Mouse (Mus musculus) frontal cortex, postnatal 14 days (tissue): Measurements from ENCODE around the gene Dctn1.

Source experiments
- DNase-seq, 2 experiments: peaks; one replicate each; pipeline ENCODE4 v3.0.0; 2022; ENCODE audit warnings: low spot score in 2 of 2

Gene Dctn1

GRCm38 (mm10) chr6:83169872-83170271 is 4.2 kb downstream of the Dctn1 start:
- DNase-seq = no peak

GRCm38 (mm10) chr6:83171063-83171462 is 5.3 kb downstream of the Dctn1 start:
- no peak for DNase-seq

- peak in 1 of 2 experiments; percentile 46 for DNase-seq
Observed at GRCm38 (mm10) chr6:83172240-83172920, 6.7 kb downstream of the Dctn1 start.

- DNase-seq = no peak
Observed at GRCm38 (mm10) chr6:83175996-83176395, 10.3 kb downstream of the Dctn1 start.

- peak in 1 of 2 experiments; percentile 57 for DNase-seq
Observed at GRCm38 (mm10) chr6:83179390-83180117, 13.8 kb downstream of the Dctn1 start.

- DNase-seq = no peak
Observed at GRCm38 (mm10) chr6:83180605-83181004, 14.9 kb downstream of the Dctn1 start.

- DNase-seq = no peak
Observed at GRCm38 (mm10) chr6:83184858-83185435, 19.2 kb downstream of the Dctn1 start.

- peak; percentile 82 to 84 for DNase-seq
Observed at GRCm38 (mm10) chr6:83185895-83186861, 20.5 kb downstream of the Dctn1 start.

GRCm38 (mm10) chr6:83186946-83187345 is 21.2 kb downstream of the Dctn1 start:
- no peak for DNase-seq

- no peak for DNase-seq
Observed at GRCm38 (mm10) chr6:83193571-83193970, 27.9 kb downstream of the Dctn1 start.

- DNase-seq = peak; percentile 57 to 62
Observed at GRCm38 (mm10) chr6:83197345-83198004, 31.8 kb downstream of the Dctn1 start.

GRCm38 (mm10) chr6:83203320-83203719 is 37.6 kb downstream of the Dctn1 start:
- DNase-seq = no peak

GRCm38 (mm10) chr6:83205851-83206250 is 40.1 kb downstream of the Dctn1 start:
- DNase-seq = no peak

- DNase-seq = no peak
Observed at GRCm38 (mm10) chr6:83206321-83206720, 40.6 kb downstream of the Dctn1 start.

GRCm38 (mm10) chr6:83207361-83208049 is 41.8 kb downstream of the Dctn1 start:
- no peak for DNase-seq

GRCm38 (mm10) chr6:83208050-83208400 is 42.3 kb downstream of the Dctn1 start:
- no peak for DNase-seq

- no peak for DNase-seq
Observed at GRCm38 (mm10) chr6:83210495-83210894, 44.8 kb downstream of the Dctn1 start.

GRCm38 (mm10) chr6:83211526-83211925 is 45.8 kb downstream of the Dctn1 start:
- DNase-seq = no peak

- DNase-seq = peak; percentile 40 to 62
Observed at GRCm38 (mm10) chr6:83215002-83215666, 49.4 kb downstream of the Dctn1 start.

- no peak for DNase-seq
Observed at GRCm38 (mm10) chr6:83219814-83220213, 54.1 kb downstream of the Dctn1 start, which contains the start of gene Slc4a5. Gene Slc4a5 (plus strand): TSS chr6:83219828.
